Mouse (Mus musculus): ENCODE results near the gene Galnt17. TPM values are rescaled to one million over a fixed set of nuclear protein-coding genes. Genes with fewer than 3 reads are reported as not detected.
A peak's percentile ranks its signal among the peaks of the same experiment; 100 is the strongest.

The Galnt17 gene
- polyA plus RNA-seq, 1 experiment from 2014 or later, result 0.81 TPM

DNA sequence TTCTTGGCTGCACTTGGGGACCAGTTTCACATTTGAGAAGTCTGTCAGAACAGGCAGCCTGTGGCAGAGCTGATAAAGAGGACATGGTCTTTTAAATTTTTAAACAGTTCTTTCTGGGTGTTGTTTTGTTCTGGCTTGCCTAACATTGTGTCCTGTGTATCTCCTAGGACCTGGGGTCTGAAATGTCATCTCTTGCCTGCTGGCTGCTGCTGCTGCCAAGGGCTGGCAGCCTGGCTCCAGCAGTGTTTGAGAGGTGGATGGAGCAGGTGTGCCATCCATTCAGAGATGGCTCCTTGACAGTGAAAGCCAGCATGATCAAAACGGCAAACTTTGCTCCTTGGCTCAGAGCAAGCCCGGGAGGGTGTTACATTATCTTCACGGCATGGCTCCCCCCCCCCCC is 393.7 kb downstream of the Galnt17 start:
- H3K9me3 ChIP-seq (ENCODE audit: control insufficient read depth, low read length), result no peaks in the 10 kb centered on the region
- H3K4me1 ChIP-seq (replicated peaks; ENCODE audit: control insufficient read depth, insufficient read depth), result no peaks in the 10 kb centered on the region
- TF ChIP-seq CTCF (IDR thresholded peaks at IDR 0.05; ENCODE audit: low read depth), result no peak
- no peak for TF ChIP-seq EP300 (optimal IDR thresholded peaks at IDR 0.05)
- H3K36me3 ChIP-seq (ENCODE audit: control insufficient read depth, insufficient read depth, low read length), result no peaks in the 10 kb centered on the region
- no peak overlapping the region for H3K4me2 ChIP-seq (replicated peaks; ENCODE audit: low read depth)
- H3K4me3 ChIP-seq (ENCODE audit: low read depth, low read length), result no peak overlapping the region
- no peaks in the 10 kb centered on the region for H3K27me3 ChIP-seq (ENCODE audit: control insufficient read depth, insufficient read depth, low read length)
- no peak for ATAC-seq (ENCODE audit: low FRiP score, low TSS enrichment)
- no peak for DNase-seq (ENCODE audit: low spot score)
- no peak overlapping the region for H3K9ac ChIP-seq (ENCODE audit: low read length)
- 56% methylated on average over 3 of the region's 3 CpGs for WGBS
- no peak overlapping the region for H3K27ac ChIP-seq (replicated peaks)

DNA sequence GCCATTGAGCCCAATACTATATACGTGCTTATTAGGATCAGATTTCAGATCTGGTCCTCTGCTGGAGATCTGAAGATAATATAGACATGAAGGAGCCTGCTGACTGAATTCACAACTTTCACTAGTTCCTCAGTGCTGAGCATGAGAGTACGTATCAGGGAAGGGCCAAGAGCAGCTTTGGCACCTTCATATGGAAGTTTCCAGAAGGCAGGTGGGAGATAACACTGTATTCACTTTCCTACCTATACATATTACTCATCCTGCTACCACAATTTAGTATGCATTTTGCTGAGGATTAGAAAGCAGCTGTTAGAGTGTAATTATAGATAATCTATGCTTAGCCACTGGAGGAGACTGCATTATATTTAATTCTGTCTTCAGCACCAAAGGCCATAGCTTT is 396.7 kb downstream of the Galnt17 start:
- ATAC-seq (ENCODE audit: low FRiP score, low TSS enrichment), result no peak
- DNase-seq (ENCODE audit: low spot score), result no peak
- H3K27me3 ChIP-seq (ENCODE audit: control insufficient read depth, insufficient read depth, low read length), result no peaks in the 10 kb centered on the region
- no peak overlapping the region for H3K27ac ChIP-seq (replicated peaks)
- TF ChIP-seq CTCF (IDR thresholded peaks at IDR 0.05; ENCODE audit: low read depth), result no peak
- TF ChIP-seq EP300 (optimal IDR thresholded peaks at IDR 0.05), result no peak
- no peaks in the 10 kb centered on the region for H3K36me3 ChIP-seq (ENCODE audit: control insufficient read depth, insufficient read depth, low read length)
- H3K4me1 ChIP-seq (replicated peaks; ENCODE audit: control insufficient read depth, insufficient read depth), result no peaks in the 10 kb centered on the region
- H3K9me3 ChIP-seq (ENCODE audit: control insufficient read depth, low read length), result no peaks in the 10 kb centered on the region
- H3K4me2 ChIP-seq (replicated peaks; ENCODE audit: low read depth), result no peak overlapping the region
- no peak overlapping the region for H3K4me3 ChIP-seq (ENCODE audit: low read depth, low read length)
- 81% methylated on average over 2 of the region's 2 CpGs for WGBS
- H3K9ac ChIP-seq (ENCODE audit: low read length), result no peak overlapping the region

- Histone ChIP-seq H3K9me3 (ENCODE audit: control insufficient read depth, low read length) (no peaks in the 10 kb centered on the region), H3K27me3 (ENCODE audit: control insufficient read depth, insufficient read depth, low read length) (no peaks in the 10 kb centered on the region), H3K36me3 (ENCODE audit: control insufficient read depth, insufficient read depth, low read length) (no peaks in the 10 kb centered on the region), H3K27ac (replicated peaks) (no peak overlapping the region), H3K4me1 (replicated peaks; ENCODE audit: control insufficient read depth, insufficient read depth) (no peaks in the 10 kb centered on the region), H3K4me2 (replicated peaks; ENCODE audit: low read depth) (no peak overlapping the region), H3K4me3 (ENCODE audit: low read depth, low read length) (no peak overlapping the region), H3K9ac (ENCODE audit: low read length) (no peak overlapping the region)
- no peak for TF ChIP-seq CTCF (IDR thresholded peaks at IDR 0.05; ENCODE audit: low read depth)
- no peak for TF ChIP-seq EP300 (optimal IDR thresholded peaks at IDR 0.05)
- 84% methylated on average over 3 of the region's 3 CpGs for WGBS
- DNase-seq (ENCODE audit: low spot score) (no peak), ATAC-seq (ENCODE audit: low FRiP score, low TSS enrichment) (no peak)
Observed at GRCm38 (mm10) chr5:130901736-130902135, 406.6 kb downstream of the Galnt17 start.

- H3K27me3 ChIP-seq (ENCODE audit: control insufficient read depth, insufficient read depth, low read length), result no peaks in the 10 kb centered on the region
- peak; percentile 37 for TF ChIP-seq CTCF (IDR thresholded peaks at IDR 0.05; ENCODE audit: low read depth)
- no peak for TF ChIP-seq EP300 (optimal IDR thresholded peaks at IDR 0.05)
- H3K27ac ChIP-seq (replicated peaks), result no peak overlapping the region
- 99% methylated on average over 3 of the region's 3 CpGs for WGBS
- H3K4me3 ChIP-seq (ENCODE audit: low read depth, low read length), result no peak overlapping the region
- no peak for DNase-seq (ENCODE audit: low spot score)
- no peaks in the 10 kb centered on the region for H3K36me3 ChIP-seq (ENCODE audit: control insufficient read depth, insufficient read depth, low read length)
- no peaks in the 10 kb centered on the region for H3K4me1 ChIP-seq (replicated peaks; ENCODE audit: control insufficient read depth, insufficient read depth)
- H3K9ac ChIP-seq (ENCODE audit: low read length), result no peak overlapping the region
- H3K9me3 ChIP-seq (ENCODE audit: control insufficient read depth, low read length), result no peaks in the 10 kb centered on the region
- no peak for ATAC-seq (ENCODE audit: low FRiP score, low TSS enrichment)
- H3K4me2 ChIP-seq (replicated peaks; ENCODE audit: low read depth), result no peak overlapping the region
Observed at GRCm38 (mm10) chr5:130895991-130896390, 412.3 kb downstream of the Galnt17 start.

DNA sequence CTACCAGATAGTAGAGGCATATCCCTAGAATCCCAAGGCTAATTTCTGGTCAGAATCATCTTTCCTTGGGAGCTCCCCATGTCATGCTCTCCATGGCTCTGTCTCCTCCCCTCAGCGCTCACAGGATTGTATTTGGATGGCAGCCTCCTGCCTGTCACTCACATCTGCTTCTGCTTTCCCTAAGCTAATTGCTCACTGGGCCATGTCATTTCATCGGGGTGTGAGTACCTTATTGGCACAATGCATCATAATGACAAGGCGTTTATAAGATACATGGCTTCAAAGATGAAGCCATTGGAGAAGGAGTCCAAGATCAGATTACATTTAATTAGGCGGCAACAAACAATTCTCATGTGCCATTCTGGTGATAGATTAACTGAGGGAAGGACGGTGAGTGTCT is 416.6 kb downstream of the Galnt17 start:
- DNase-seq (ENCODE audit: low spot score), result no peak
- no peak overlapping the region for H3K9ac ChIP-seq (ENCODE audit: low read length)
- no peak for ATAC-seq (ENCODE audit: low FRiP score, low TSS enrichment)

DNA sequence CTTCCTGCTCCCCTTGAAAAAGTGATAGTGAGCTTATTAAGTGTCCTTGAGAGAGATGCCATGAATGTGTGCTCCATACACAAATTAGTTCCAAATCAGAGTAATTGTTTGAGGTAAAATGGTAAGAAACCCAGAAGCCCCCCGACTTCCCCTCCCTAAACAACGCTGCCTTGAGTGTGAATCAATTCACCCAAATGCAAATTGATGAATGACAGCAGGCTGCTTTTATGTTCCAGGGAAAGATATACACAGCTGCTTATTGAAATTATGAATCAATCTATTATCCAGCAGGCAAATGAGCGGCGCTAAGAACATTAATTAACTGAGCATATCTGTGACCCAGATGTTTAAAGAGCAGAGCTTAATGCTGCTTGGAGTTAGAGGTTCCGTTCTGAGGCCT is 428.0 kb downstream of the Galnt17 start:
- Histone ChIP-seq H3K9ac (ENCODE audit: low read length) (no peak overlapping the region), H3K4me2 (replicated peaks; ENCODE audit: low read depth) (no peak overlapping the region), H3K36me3 (ENCODE audit: control insufficient read depth, insufficient read depth, low read length) (no peaks in the 10 kb centered on the region), H3K4me3 (ENCODE audit: low read depth, low read length) (no peak overlapping the region), H3K27ac (replicated peaks) (no peak overlapping the region), H3K4me1 (replicated peaks; ENCODE audit: control insufficient read depth, insufficient read depth) (no peaks in the 10 kb centered on the region), H3K9me3 (ENCODE audit: control insufficient read depth, low read length) (no peaks in the 10 kb centered on the region), H3K27me3 (ENCODE audit: control insufficient read depth, insufficient read depth, low read length) (no peaks in the 10 kb centered on the region)
- WGBS, result 63% methylated on average over 5 of the region's 5 CpGs
- ATAC-seq (ENCODE audit: low FRiP score, low TSS enrichment), result no peak
- DNase-seq (ENCODE audit: low spot score), result no peak
- TF ChIP-seq CTCF (IDR thresholded peaks at IDR 0.05; ENCODE audit: low read depth), result no peak

More for the DNA sequence above, 416.6 kb downstream of the Galnt17 start:
- Histone ChIP-seq H3K4me1 (replicated peaks; ENCODE audit: control insufficient read depth, insufficient read depth) (no peaks in the 10 kb centered on the region), H3K27ac (replicated peaks) (no peak overlapping the region), H3K9me3 (ENCODE audit: control insufficient read depth, low read length) (no peaks in the 10 kb centered on the region), H3K27me3 (ENCODE audit: control insufficient read depth, insufficient read depth, low read length) (no peaks in the 10 kb centered on the region), H3K4me2 (replicated peaks; ENCODE audit: low read depth) (no peak overlapping the region), H3K4me3 (ENCODE audit: low read depth, low read length) (no peak overlapping the region), H3K36me3 (ENCODE audit: control insufficient read depth, insufficient read depth, low read length) (no peaks in the 10 kb centered on the region)
- WGBS, result 58% methylated on average over 5 of the region's 5 CpGs
- no peak for TF ChIP-seq CTCF (IDR thresholded peaks at IDR 0.05; ENCODE audit: low read depth)
- TF ChIP-seq EP300 (optimal IDR thresholded peaks at IDR 0.05), result no peak

Measured in stomach, postnatal 0 days (tissue).